Mouse (Mus musculus) fat pad, adult 2 months (tissue): ENCODE results near the gene Cdc42bpg.
"Not testable (repeated sequence)": the region's sequence is repeated elsewhere in the genome, so short reads cannot be mapped to it uniquely, and the experiment has no call there.

Experiments used
- DNase-seq: peaks from one replicate; pipeline ENCODE4 v3.0.0-alpha.2; 2011; ENCODE audit warnings: low read depth, low spot score; ENCODE audit errors: extremely low read depth

Cdc42bpg gene

GRCm38 (mm10) chr19:6276426-6277421 lies 29.5 kb upstream of the Cdc42bpg start, which contains the start of gene Ehd1:
Ehd1 (plus strand) TSS chr19:6276725.
- no peak for DNase-seq

GRCm38 (mm10) chr19:6277661-6278438 lies 28.4 kb upstream of the Cdc42bpg start:
- DNase-seq, result peak; percentile 99

- no peak for DNase-seq
Observed at GRCm38 (mm10) chr19:6278439-6279073, 27.7 kb upstream of the Cdc42bpg start.

- DNase-seq, result no peak
Observed at GRCm38 (mm10) chr19:6279481-6280144, 26.6 kb upstream of the Cdc42bpg start.

- DNase-seq, result no peak
Observed at GRCm38 (mm10) chr19:6280554-6280953, 25.7 kb upstream of the Cdc42bpg start.

GRCm38 (mm10) chr19:6281122-6282020 lies 24.9 kb upstream of the Cdc42bpg start:
- DNase-seq, result no peak

GRCm38 (mm10) chr19:6283001-6283400 lies 23.3 kb upstream of the Cdc42bpg start:
- no peak for DNase-seq

- DNase-seq, result no peak
Observed at GRCm38 (mm10) chr19:6284502-6284901, 21.8 kb upstream of the Cdc42bpg start.

- DNase-seq, result no peak
Observed at GRCm38 (mm10) chr19:6285226-6285625, 21.0 kb upstream of the Cdc42bpg start.

- no peak for DNase-seq
Observed at GRCm38 (mm10) chr19:6285632-6286433, 20.4 kb upstream of the Cdc42bpg start.

- no peak for DNase-seq
Observed at GRCm38 (mm10) chr19:6286434-6287401, 19.5 kb upstream of the Cdc42bpg start.

- DNase-seq, result no peak
Observed at GRCm38 (mm10) chr19:6288236-6288894, 17.9 kb upstream of the Cdc42bpg start.

GRCm38 (mm10) chr19:6289696-6290238 lies 16.5 kb upstream of the Cdc42bpg start:
- DNase-seq, result no peak

GRCm38 (mm10) chr19:6290720-6291116 lies 15.5 kb upstream of the Cdc42bpg start:
- DNase-seq, result not testable (repeated sequence)

- DNase-seq, result no peak
Observed at GRCm38 (mm10) chr19:6291117-6291781, 15.0 kb upstream of the Cdc42bpg start.

- DNase-seq, result no peak
Observed at GRCm38 (mm10) chr19:6292262-6292661, 14.0 kb upstream of the Cdc42bpg start.
